Mouse (Mus musculus): Measurements from ENCODE around the gene Fto.

The Fto gene

GRCm38 (mm10) chr8:91532671-91533436 is 219.5 kb downstream of the Fto start:
- no peak for DNase-seq

GRCm38 (mm10) chr8:91534752-91535151 is 221.4 kb downstream of the Fto start:
- DNase-seq = no peak

GRCm38 (mm10) chr8:91538109-91538508 is 224.8 kb downstream of the Fto start:
- DNase-seq = no peak

GRCm38 (mm10) chr8:91538892-91539291 is 225.6 kb downstream of the Fto start:
- no peak for DNase-seq

- no peak for DNase-seq
Observed at GRCm38 (mm10) chr8:91539586-91539985, 226.3 kb downstream of the Fto start.

- no peak for DNase-seq
Observed at GRCm38 (mm10) chr8:91541229-91541628, 227.9 kb downstream of the Fto start.

GRCm38 (mm10) chr8:91545561-91545960 is 232.2 kb downstream of the Fto start:
- no peak for DNase-seq

- no peak for DNase-seq
Observed at GRCm38 (mm10) chr8:91546599-91546998, 233.3 kb downstream of the Fto start.

- DNase-seq = no peak
Observed at GRCm38 (mm10) chr8:91550131-91550530, 236.8 kb downstream of the Fto start.

GRCm38 (mm10) chr8:91551166-91551765 is 237.9 kb downstream of the Fto start:
- DNase-seq = peak; percentile 58 to 66

- DNase-seq = peak; percentile 86 to 91
Observed at GRCm38 (mm10) chr8:91551775-91552538, 238.6 kb downstream of the Fto start.

- DNase-seq = peak; percentile 45 to 51
Observed at GRCm38 (mm10) chr8:91552635-91553034, 239.3 kb downstream of the Fto start.

- peak; percentile 26 to 33 for DNase-seq
Observed at GRCm38 (mm10) chr8:91553387-91553786, 240.1 kb downstream of the Fto start.

GRCm38 (mm10) chr8:91557041-91557587 is 243.8 kb downstream of the Fto start:
- DNase-seq = peak; percentile 52 to 61

GRCm38 (mm10) chr8:91558408-91558807 is 245.1 kb downstream of the Fto start:
- DNase-seq = peak; percentile 72 to 82

- DNase-seq = no peak
Observed at GRCm38 (mm10) chr8:91560017-91560591, 246.8 kb downstream of the Fto start.

GRCm38 (mm10) chr8:91561241-91561640 is 247.9 kb downstream of the Fto start:
- no peak for DNase-seq

GRCm38 (mm10) chr8:91562600-91562999 is 249.3 kb downstream of the Fto start:
- no peak for DNase-seq

- DNase-seq = peak; percentile 53 to 75
Observed at GRCm38 (mm10) chr8:91563326-91563725, 250.0 kb downstream of the Fto start.

- DNase-seq = no peak
Observed at GRCm38 (mm10) chr8:91565869-91566502, 252.7 kb downstream of the Fto start.

GRCm38 (mm10) chr8:91566503-91566869 is 253.2 kb downstream of the Fto start:
- DNase-seq = no peak

GRCm38 (mm10) chr8:91569874-91570273 is 256.5 kb downstream of the Fto start:
- no peak for DNase-seq

- no peak for DNase-seq
Observed at GRCm38 (mm10) chr8:91570809-91571208, 257.5 kb downstream of the Fto start.

All from cerebellum, postnatal 10 days (tissue).